Comparison of ENCODE assay signal across 14 mouse cellular contexts in genomic region chr5:142262060-142262459, GRCm38 (mm10).
A peak's percentile ranks its signal among the peaks of the same experiment; 100 is the strongest.
DNase-seq lines count a peak whose midpoint lies in the region.
"Had no signal": no experiment of that assay in that cellular context is flagged by ENCODE, and none has a peak within 500 bp of the region (broad histone marks: within the 10 kb centered on the region; RNA-seq: fewer than 3 reads in every experiment).

No protein-coding gene starts in this region.

- DNase-seq in heart, adult 11 months, result peak; percentile 51
- no peak for DNase-seq in heart, postnatal 4 days
- DNase-seq in right cerebral cortex, adult 2 months (ENCODE audit: low spot score in 2 of 2), result peak; percentile 15 to 16
- no peak for DNase-seq in right cerebral cortex, adult 18-20 months
- DNase-seq in kidney, adult 11 months, result no peak
- DNase-seq: adrenal gland, adult 2 months; adrenal gland, postnatal 10 days; adrenal gland, postnatal 25 days; cerebellum, adult 11-12 months; cerebellum, adult 2 months; cerebellum, adult 9-10 months; cerebellum, postnatal 10 days; cerebellum, postnatal 25 days; forebrain, postnatal 0 days had no signal

Comparison
In these comparisons a context has a peak if more than half of its experiments do, and no peak if none do; other contexts are left out.
1. DNase-seq: peak in heart, adult 11 months (single experiment) and right cerebral cortex, adult 2 months (2 of 2); none in heart, postnatal 4 days (single experiment), right cerebral cortex, adult 18-20 months (single experiment) and kidney, adult 11 months (single experiment).